Mouse (Mus musculus): ENCODE measurements around the gene Zfp385b.

DNA sequence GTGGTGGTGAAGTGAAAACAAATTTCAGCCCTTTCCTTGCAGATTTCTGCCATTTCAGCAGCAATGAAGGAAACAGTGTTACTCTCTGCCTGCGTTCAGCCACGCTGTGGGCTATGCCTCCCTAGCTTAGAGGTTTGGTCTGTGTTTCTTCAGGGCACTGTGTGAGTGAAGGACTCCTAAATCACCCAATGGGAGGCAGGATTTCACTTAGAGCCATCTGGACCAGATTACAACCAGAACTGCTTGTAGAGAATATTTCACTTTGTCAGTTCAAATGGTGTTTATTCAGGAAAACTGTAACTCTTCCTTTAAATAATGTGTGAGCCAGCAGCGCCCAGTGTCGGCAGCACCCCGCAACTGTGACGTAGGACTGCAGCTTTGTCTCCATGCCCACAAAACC, 44.5 kb upstream of the Zfp385b start:
- TF ChIP-seq POLR2A (IDR thresholded peaks at IDR 0.05; ENCODE audit: low read depth, low read length) (no peak), CTCF (IDR thresholded peaks at IDR 0.05; ENCODE audit: borderline replicate concordance, insufficient read depth, low read length) (no peak)

Measured in embryonic fibroblast, embryonic 13.5 days (primary cell).